Mouse (Mus musculus): ENCODE measurements around the gene Krba1.

The Krba1 gene

DNA sequence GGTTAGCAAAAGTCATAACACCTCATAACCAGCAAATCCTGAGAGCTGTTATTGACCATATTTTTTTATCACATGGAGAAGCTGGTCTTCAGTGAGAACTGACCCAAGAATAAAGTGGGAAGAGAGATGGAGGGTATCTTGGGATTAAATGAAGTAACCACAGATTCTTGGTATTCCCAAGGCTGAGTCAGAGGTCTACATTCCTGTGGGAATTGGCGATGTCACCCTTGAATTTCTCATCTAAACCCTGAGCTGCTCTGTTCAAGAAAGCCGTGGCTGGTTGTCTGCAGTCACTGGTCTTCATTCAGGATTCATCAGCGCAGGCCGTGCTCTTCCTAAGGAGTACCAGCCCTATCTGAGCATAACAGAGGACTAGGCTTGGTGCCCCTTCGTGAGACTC lies 31.6 kb downstream of the Krba1 start:
- DNase-seq (ENCODE audit: low spot score in 2 of 2), result no peak

DNA sequence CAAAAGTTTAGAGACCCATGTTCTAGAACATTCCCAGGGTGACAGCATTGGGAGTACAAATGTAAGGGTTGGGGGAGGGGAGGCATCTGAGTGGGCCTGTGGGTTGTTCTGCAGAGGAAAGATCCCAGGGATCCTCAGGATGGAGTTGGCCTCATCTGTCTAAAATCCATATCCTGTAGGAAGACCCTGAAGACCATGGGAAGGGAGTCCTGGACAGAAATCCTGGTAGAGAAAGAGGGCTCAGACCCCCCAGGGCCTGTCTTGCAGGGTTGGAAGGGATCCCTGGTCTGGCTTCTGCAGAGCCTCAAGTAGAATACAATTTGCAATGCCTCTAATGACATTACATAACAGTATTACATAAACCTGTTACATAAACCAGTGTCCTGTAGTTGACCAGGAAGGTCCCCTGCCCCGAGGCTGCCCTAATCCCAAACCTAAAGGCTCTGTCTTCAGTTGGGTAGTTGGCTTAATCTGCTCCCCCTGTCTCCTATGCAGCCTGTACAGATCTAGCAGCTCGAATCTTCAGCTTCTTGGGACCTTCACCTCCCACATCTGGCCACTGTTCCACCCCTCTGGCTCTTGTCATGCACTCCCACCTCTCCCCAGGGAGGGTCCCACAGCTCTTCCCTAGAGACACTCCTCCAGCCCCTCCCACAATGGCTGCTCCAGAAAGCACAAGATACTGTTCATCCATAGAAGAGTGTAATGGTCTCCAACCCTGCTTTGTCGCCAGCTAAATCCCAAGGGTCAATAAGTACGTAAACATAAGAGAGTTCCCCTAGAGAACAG lies 33.6 kb downstream of the Krba1 start:
- no peak for DNase-seq (ENCODE audit: low spot score in 2 of 2)

GRCm38 (mm10) chr6:48430748-48431147 lies 35.4 kb downstream of the Krba1 start:
- DNase-seq (ENCODE audit: low spot score in 2 of 2), result no peak

DNA sequence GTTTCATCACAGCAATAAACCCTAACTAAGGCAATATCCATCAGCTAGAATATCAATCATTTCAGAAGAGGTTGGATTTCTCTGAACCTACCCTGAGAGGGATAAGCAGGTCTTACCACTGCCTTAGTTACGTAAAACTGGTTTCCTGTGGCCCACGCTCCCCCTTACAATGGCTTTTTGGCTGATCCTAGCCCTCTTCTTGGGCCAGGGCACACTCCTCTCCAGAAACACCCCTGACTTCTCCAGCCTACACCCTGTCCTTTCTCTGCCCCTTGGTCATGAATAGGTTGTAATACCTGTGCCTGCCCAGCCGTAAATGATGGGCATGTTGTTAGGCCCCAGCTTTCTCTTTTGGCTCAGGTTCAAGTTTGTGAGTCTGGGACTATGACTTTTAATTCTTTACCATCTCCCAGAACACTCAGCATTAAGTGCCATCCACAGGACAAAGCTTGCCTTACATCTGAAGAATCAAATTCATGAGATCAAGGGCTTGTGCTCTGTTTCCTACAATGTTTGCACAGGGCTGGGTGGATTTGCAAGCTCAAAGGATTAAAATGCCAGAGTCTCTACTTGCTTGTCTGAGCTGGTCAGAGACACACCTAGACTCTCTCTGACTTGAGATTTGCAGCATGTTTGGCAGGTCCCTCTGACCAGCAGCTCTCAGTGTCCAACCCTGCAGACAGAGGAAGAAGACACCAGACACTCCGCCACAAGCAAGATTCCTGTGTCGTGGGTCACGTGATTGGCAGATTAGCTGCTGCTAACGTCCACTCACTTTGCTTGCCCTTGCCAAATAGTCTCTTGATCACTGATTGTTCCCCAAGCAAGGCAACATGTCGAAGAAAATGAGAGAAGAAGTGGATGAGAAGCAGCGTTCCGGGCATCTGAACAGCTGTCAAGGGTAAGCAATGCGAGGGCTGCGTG lies 37.8 kb downstream of the Krba1 start:
- peak in 1 of 2 experiments; percentile 21 for DNase-seq (ENCODE audit: low spot score in 2 of 2)

GRCm38 (mm10) chr6:48434651-48435050 lies 39.3 kb downstream of the Krba1 start:
- DNase-seq (ENCODE audit: low spot score in 2 of 2), result no peak

DNA sequence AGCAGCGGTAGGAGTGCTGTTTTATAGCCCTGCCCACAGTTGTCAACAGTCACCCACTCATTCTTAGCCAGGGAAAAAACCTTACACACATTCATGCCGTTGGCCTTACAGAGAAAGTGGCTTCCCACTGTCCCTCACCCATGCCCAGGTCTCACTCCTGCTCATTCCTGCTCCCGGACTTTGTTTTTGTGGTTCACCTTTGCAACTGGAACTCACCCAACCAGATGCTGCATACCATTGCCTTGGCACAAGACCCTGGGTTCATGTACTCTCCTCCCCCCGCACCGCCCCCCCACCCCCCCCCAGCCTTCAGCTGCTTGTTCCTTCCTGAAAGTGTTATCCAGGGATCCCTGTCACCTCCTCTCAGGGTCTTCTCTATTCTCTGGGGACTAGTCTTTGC lies 39.7 kb downstream of the Krba1 start:
- DNase-seq (ENCODE audit: low spot score in 2 of 2), result no peak

DNA sequence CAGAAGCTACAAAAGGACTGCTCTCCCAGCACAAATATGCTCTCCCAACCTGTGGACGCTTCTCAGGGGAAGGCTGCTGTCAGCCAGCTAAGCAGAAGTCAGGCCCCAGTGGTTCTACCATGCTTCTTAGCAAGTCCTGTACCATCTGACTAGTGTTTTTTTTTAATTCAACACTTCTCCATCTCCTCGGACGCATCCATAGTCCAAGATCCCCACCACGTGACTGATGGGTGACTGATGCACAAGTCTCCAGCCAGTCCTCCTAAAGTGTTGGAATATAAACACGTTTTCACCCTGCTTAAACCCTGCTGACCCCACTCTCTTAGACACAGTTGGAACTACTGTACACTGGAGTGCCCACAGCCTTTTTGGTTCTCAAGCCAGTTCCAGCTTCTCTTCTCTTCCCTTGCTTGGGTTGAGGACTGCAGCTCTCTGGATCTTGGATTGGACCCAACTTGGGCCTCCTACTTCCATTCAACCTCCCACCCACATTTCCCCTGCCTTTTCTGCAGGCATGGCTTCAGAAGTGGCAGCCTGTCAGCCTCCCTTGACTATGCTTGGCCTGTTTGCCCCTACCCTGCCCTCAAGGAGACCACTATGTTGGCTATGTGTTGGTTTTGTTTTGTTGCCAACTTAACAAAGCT lies 40.4 kb downstream of the Krba1 start:
- DNase-seq (ENCODE audit: low spot score in 2 of 2), result no peak

DNA sequence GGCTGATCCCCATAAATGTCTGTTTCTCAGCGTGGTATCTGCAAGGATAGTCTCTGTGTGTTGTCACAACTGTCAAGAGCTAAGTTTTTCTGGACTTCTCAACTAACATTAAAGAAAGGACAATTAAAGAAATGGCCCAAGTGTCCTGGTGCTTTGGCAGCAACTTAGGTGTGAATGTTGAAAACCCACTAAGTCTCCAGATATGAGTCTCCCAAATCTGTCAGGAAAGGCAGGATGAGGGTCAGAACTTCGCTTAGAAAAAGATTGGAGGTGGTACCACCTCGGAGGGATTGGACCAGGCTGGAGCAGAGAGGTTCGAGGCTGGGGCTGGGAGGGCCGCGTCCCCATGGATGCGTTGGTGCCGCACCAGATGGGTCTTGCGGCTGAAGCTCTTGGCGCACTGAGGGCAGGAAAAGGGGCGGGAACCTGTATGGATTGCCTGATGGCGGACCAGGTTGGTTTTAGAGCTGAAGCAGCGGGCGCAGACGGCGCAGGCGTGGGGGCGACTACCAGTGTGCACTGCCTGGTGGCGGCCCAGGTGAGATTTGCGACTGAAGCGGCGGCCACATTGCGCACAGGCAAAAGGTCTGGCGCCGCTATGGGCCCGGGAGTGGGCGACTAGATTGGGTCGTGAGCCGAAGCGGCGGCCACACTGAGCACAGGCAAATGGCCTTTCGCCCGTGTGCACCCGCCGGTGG lies 42.4 kb downstream of the Krba1 start:
- DNase-seq (ENCODE audit: low spot score in 2 of 2), result no peak

DNA sequence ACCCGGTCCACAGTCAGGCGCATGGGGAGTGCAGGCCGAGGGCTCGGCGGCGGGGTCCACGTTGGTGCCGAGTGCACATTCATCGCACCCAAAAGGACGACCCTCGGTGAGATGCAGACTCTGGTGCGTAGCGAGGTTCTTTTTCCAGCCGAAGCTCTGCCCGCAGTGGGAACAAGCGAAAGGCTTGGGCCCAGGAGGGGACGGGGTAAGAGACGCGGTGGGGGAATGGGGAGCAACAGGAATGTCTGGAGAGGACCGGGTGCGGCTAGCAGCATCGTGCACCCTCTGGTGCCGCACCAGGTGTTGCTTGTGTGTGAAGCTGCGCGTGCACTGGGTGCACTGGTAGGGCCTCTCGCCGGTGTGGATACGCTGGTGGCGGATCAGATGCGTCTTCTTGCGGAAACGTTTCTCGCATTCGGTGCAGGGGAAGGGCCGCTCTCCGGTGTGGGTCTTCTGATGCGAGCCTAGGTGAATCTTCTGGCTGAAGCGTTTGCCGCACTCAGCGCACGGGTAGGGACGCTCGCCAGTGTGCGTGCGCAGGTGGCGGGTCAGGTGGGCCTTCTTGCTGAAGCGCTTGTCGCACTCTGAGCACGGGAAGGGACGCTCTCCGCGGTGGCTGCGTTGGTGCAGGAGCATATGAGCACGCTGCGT lies 43.2 kb downstream of the Krba1 start:
- DNase-seq (ENCODE audit: low spot score in 2 of 2), result no peak

DNA sequence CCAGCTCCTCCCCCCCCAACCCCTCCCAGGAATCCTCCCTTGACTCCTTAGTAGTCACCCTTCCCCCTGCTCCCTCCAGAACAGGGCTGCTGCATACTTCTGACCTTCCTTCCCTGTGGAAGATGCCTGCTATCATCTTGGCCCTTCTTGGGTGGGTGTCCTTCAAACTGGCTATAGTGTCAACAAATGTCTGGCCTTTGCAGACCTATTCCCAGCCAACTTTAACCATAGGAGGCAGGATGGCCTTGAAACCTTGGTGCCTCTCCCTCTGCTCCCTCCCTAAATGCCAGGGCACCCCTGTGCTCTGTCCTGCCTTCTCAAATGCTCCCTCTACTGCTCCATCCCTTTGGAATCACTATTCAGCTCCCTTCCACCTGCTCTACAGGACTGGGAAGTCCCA lies 44.3 kb downstream of the Krba1 start:
- DNase-seq (ENCODE audit: low spot score in 2 of 2), result no peak

- DNase-seq (ENCODE audit: low spot score in 2 of 2), result no peak
These were observed 45.1 kb downstream of the Krba1 start for GRCm38 (mm10) chr6:48440306-48441014.

GRCm38 (mm10) chr6:48443592-48444309 lies 48.4 kb downstream of the Krba1 start:
- peak; percentile 85 to 88 for DNase-seq (ENCODE audit: low spot score in 2 of 2)

GRCm38 (mm10) chr6:48444310-48445180 lies 49.2 kb downstream of the Krba1 start:
- peak in 1 of 2 experiments; percentile 44 for DNase-seq (ENCODE audit: low spot score in 2 of 2)

DNA sequence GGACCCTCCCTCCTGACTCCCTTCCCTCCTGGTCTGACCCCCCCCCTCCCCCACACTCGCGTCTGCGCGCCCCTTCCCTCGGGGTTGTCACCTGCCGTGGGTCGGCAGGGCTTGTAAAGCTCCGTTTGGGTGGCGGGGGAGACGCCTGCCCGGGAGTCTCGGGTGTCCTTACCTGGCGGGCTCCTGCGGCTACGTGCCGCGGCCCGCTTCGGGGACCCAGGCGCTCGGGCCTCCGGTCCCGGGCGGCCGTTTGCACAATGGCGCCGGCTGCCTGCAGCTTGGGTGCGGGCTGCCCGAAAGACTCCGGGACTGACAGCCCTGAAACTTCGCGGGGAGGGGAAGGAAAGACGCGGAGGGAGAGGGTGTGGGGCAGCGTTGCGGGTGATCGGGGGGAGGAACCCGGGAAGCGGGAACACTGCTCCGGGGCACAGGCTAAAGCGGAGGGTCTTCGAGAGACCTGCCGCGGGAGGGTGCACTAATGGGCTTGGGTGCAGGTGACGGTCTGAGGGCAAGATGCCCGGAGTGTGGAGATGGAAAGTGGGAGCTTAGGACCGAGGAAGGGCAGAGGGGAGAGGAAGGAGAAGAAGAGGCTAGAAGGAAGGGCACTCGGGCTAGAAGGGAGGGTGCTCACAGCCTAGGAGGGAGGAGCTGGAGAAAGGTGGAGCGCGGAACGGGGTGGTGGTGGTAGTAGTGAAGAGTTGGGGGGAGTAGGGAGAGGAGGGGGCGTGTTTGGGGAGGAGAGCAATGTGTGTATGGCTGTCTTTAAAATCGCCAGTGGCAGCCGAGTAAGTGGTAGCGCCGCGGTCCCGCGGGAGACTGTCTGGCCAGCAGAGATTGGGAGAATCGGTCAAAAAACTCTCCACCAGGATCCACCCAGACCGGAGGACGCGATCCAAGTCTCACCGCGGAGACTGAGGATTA lies 50.1 kb downstream of the Krba1 start, which contains the start of gene Zfp467:
Gene Zfp467, minus strand, starts transcription at position 645 of the 921 bp plus-strand sequence.
- DNase-seq (ENCODE audit: low spot score in 2 of 2), result peak in 1 of 2 experiments; percentile 40

DNA sequence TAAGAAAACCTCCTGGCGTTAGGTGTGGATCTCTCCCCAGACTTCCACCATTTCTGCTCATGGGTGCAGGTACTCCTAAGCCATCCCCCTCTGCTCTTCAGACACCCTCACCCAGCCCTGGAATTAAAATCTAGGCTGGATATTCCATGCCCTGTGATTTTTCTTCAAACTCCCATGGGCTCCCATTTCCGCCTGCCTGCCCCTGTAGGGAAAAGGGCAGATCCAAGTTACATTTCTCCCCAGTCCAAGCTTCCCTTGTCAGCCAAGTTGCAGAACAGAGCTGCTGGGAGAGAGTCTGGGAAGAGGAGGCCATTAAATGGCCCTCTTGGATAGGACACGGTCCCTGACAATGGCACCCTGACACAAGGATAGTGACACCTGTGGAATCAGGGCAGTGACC lies 50.9 kb downstream of the Krba1 start:
- no peak for DNase-seq (ENCODE audit: low spot score in 2 of 2)

DNA sequence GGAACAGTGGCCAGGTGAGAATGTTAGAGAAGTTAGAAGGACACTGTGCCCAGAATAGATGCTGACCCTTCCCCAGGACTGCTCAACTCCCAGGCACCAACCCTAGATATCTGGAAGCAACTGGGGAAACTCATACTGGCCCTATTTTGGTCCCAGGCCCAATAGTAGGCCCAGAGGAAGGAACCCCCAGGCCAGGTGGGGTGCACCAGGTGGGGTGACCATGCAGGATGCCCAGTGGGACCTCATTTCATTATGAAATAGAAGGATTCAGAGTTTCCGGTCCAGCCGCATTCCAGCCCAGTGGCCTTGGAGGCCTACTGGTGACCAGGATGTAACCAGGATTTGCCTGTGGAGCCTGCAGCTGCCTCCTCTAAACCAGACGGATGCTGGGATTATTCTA lies 51.5 kb downstream of the Krba1 start:
- no peak for DNase-seq (ENCODE audit: low spot score in 2 of 2)

GRCm38 (mm10) chr6:48447929-48448328 lies 52.5 kb downstream of the Krba1 start, which contains the start of gene Sspo:
Sspo (plus strand) TSS chr6:48448229.
- no peak for DNase-seq (ENCODE audit: low spot score in 2 of 2)

- no peak for DNase-seq (ENCODE audit: low spot score in 2 of 2)
These were observed 53.1 kb downstream of the Krba1 start for GRCm38 (mm10) chr6:48448527-48448926.

Data from left cerebral cortex, adult 9 months (tissue).